Mouse (Mus musculus) lung, postnatal 0 days (tissue): ENCODE results near the gene Rora. TPM values are rescaled to one million over a fixed set of nuclear protein-coding genes. Genes with fewer than 3 reads are reported as not detected.
A peak's percentile ranks its signal among the peaks of the same experiment; 100 is the strongest.

Source experiments
- ATAC-seq: fragments of 200-750 bp; cut with Nextera tagmentation; 2 replicates; pipeline ENCODE4 v1.8.0; 2017; ENCODE audit warnings: moderate library complexity
- DNase-seq: peaks from one replicate; pipeline ENCODE4 v3.0.0-alpha.2; 2016; ENCODE audit warnings: low spot score
- H3K27ac ChIP-seq: fragments of 300-500 bp; sonication (generic); 2 replicates; pipeline ENCODE4 v1.5.1; 2014; ENCODE audit warnings: antibody characterized with exemption, mild to moderate bottlenecking, low read length, mixed read lengths
- H3K27me3 ChIP-seq: fragments of 300-500 bp; sonication (generic); replicated peaks from 2 replicates; pipeline ENCODE4 v1.6.1; 2014; ENCODE audit warnings: low read length, mixed read lengths; ENCODE audit not compliant: insufficient read depth
- H3K36me3 ChIP-seq: fragments of 300-500 bp; sonication (generic); 2 replicates; pipeline ENCODE4 v1.6.1; 2014; ENCODE audit warnings: low read length, mixed read lengths; ENCODE audit not compliant: insufficient read depth
- H3K4me1 ChIP-seq: fragments of 300-500 bp; sonication (generic); 2 replicates; pipeline ENCODE4 v1.6.1; 2014; ENCODE audit warnings: antibody characterized with exemption, low read depth, low read length, mixed read lengths; ENCODE audit not compliant: insufficient read depth
- H3K4me2 ChIP-seq: fragments of 300-500 bp; sonication (generic); replicated peaks from 2 replicates; pipeline ENCODE4 v1.6.1; 2014; ENCODE audit warnings: low read depth, mild to moderate bottlenecking, low read length, moderate library complexity, mixed read lengths
- H3K4me3 ChIP-seq: fragments of 300-500 bp; sonication (generic); 2 replicates; pipeline ENCODE4 v1.5.1; 2014; ENCODE audit warnings: low read depth, low read length
- H3K9ac ChIP-seq: fragments of 300-500 bp; sonication (generic); replicated peaks from 2 replicates; pipeline ENCODE4 v1.6.1; 2014; ENCODE audit warnings: low read depth, mild to moderate bottlenecking
- H3K9me3 ChIP-seq: fragments of 300-500 bp; sonication (generic); 2 replicates; pipeline ENCODE4 v1.6.1; 2016; ENCODE audit warnings: low read length, mixed read lengths
- CTCF ChIP-seq: IDR thresholded peaks from 2 replicates; pipeline ENCODE4 v1.5.1; 2016; ENCODE audit warnings: antibody characterized with exemption, mild to moderate bottlenecking
- EP300 ChIP-seq: IDR thresholded peaks from 2 replicates; pipeline ENCODE4 v1.6.1; 2016; ENCODE audit warnings: antibody characterized with exemption, mild to moderate bottlenecking, control low read depth
- WGBS: fragments of 180-500 bp; shearing (Covaris S2); extraction: QIAGEN DNeasy Blood & Tissue Kit; methylation state at CpG from one replicate; pipeline ENCODE4 v1.1.7; 2014; 5-methylcytosine and 5-hydroxymethylcytosine counted together
- polyA plus RNA-seq: library from polyadenylated mRNA; unstranded; fragments of >200 nt; fragmentation: Nextera tagmentation; extraction: Ambion mirVana; gene quantifications from 2 replicates; pipeline ENCODE4 v1.2.1, GENCODE M21; 2015

Gene Rora
- polyA plus RNA-seq, 1 experiment from 2014 or later: 18.8 TPM

DNA sequence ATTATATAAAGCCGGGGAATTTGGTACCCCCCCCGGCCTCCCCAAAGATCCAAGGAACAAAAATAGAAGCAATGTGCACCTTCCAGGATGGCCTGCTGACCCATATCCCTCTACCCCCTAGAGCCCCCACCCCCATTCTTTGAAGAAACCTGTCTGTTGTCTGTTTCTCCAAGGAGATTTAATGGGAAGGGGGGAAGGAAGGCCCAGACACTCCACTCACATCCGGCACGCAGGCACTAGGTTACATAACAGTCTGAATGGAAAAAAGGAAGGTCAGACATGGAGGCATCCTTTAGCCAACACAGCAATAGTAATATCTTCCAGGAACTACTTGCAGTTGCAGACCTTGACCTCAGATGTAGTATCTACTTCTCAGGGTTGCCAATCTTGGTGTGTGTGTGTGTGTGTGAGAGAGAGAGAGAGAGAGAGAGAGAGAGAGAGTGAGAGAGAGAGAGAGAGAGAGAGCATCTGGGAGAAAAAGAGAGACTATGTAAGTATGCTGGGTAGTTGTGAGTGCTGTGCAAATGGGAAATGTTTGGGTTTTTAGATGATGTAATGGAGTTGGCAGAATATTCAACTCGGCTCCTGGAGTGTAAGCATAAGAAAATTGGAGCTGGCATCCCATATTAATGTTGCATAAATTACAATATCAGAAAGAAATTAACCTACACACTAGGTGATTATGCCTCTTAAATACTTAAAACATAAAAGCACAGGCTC lies 2.6 kb downstream of the Rora start:
- DNase-seq: peak; percentile 35
- Histone ChIP-seq H3K9me3 (no peaks in the 10 kb centered on the region), H3K4me1 (peaks cover 5% of the 10 kb centered on the region; the same call in 1 of the 2 replicates), H3K27ac (no peak overlapping the region), H3K4me2 (no peak overlapping the region), H3K4me3 (no peak overlapping the region), H3K9ac (no peak overlapping the region), H3K36me3 (no peaks in the 10 kb centered on the region), H3K27me3 (no peaks in the 10 kb centered on the region)
- 33% methylated on average over 5 of the region's 5 CpGs for WGBS
- ATAC-seq: no peak
- TF ChIP-seq CTCF: no peak
- TF ChIP-seq EP300: no peak

DNA sequence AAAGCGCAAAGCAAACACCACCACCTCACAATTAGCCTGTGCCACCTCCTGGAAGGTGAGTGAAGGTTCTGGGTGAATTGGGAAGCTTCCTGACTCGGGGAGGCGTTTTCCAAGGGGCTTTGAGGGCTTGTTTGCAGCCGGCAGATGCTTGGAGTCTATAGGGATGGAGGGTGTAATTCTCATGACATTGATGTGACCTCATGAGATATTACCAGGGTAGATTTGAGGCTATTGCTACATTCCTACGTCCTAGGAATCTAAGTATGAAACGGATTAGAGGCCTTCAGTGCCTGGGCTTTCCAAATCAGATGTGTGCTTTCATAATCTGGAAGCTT lies 3.2 kb downstream of the Rora start:
- no peak overlapping the region for H3K9ac ChIP-seq
- no peak for DNase-seq
- 54% methylated on average over 6 of the region's 6 CpGs for WGBS
- no peak overlapping the region for H3K4me2 ChIP-seq
- H3K4me1 ChIP-seq: peaks cover 5% of the 10 kb centered on the region; the same call in 1 of the 2 replicates
- no peak overlapping the region for H3K27ac ChIP-seq
- no peak overlapping the region for H3K4me3 ChIP-seq
- no peaks in the 10 kb centered on the region for H3K9me3 ChIP-seq
- no peaks in the 10 kb centered on the region for H3K27me3 ChIP-seq
- TF ChIP-seq CTCF: no peak
- TF ChIP-seq EP300: no peak
- H3K36me3 ChIP-seq: no peaks in the 10 kb centered on the region
- ATAC-seq: no peak

DNA sequence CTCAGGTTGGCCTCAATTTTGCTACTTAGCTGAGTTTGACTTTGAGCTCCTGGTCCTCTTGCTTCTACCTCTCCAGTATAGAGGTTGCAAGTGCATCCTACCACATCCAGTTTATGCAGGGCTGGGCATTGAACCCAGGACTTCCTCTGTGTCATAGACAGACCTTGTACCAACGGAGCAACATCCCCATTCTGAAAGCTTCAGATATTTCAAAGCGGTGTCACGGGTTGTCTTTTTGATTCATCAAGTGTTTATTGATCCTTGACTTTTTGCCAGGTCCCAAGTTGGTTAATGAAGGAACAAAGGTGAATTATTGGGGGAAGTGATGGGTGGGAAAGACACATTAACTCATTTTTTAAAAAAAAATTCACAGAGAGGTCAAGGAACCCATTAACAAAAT lies 17.1 kb downstream of the Rora start:
- DNase-seq (no peak), ATAC-seq (no peak)
- Histone ChIP-seq H3K9ac (no peak overlapping the region), H3K4me1 (no peaks in the 10 kb centered on the region), H3K36me3 (no peaks in the 10 kb centered on the region), H3K9me3 (no peaks in the 10 kb centered on the region), H3K4me3 (no peak overlapping the region), H3K27ac (no peak overlapping the region), H3K27me3 (no peaks in the 10 kb centered on the region), H3K4me2 (no peak overlapping the region)
- TF ChIP-seq CTCF: no peak
- TF ChIP-seq EP300: no peak
- WGBS: 76% methylated on average over 3 of the region's 3 CpGs

DNA sequence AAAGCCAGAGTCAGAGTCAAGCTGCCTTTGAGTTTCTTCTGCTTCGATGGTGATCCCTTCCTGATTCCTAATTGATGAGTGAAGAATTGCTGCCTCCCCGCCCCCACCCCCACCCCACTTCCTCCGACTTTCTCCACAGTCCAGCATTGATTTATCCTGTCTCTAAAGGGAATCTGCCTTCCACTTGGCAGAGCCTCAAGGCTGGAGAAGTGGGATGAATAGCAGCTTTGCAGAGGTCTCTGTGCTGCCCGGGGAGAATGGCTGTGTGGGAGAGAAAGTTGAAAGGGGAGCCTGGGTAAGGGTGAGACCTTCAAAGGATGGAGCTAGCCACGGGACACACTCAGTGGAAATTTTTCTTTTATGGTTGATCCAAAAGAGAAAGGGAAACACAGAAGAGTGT lies 18.9 kb downstream of the Rora start:
- ATAC-seq: no peak
- H3K4me1 ChIP-seq: no peaks in the 10 kb centered on the region
- no peaks in the 10 kb centered on the region for H3K27me3 ChIP-seq
- H3K9ac ChIP-seq: no peak overlapping the region
- 40% methylated on average over 5 of the region's 5 CpGs for WGBS
- no peak overlapping the region for H3K4me3 ChIP-seq
- no peaks in the 10 kb centered on the region for H3K36me3 ChIP-seq
- DNase-seq: no peak
- H3K4me2 ChIP-seq: no peak overlapping the region
- H3K9me3 ChIP-seq: no peaks in the 10 kb centered on the region
- H3K27ac ChIP-seq: no peak overlapping the region
- TF ChIP-seq CTCF: no peak
- TF ChIP-seq EP300: no peak

DNA sequence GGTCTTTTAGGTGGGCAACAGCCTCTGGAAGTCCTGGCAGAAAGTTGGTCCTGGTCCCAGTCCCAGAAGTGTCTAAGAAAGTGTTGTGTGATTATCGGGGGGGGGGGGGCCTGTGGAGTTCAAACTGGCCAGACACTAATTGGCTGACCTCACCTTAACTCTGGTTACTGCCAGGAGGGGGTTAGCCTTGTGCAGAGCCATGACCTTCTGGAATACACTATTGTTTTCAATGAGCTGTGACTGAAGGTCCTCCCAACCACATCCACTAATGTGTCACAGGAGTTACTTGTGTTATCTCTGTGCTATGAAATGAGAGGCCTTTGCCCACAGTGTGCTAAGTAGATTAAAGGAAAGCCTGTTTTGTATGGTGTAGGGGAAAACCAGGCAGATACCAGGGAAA lies 19.6 kb downstream of the Rora start:
- Histone ChIP-seq H3K9me3 (no peaks in the 10 kb centered on the region), H3K4me1 (no peaks in the 10 kb centered on the region), H3K27ac (no peak overlapping the region), H3K27me3 (no peaks in the 10 kb centered on the region), H3K4me2 (no peak overlapping the region), H3K9ac (no peak overlapping the region), H3K4me3 (no peak overlapping the region), H3K36me3 (no peaks in the 10 kb centered on the region)
- no peak for TF ChIP-seq EP300
- TF ChIP-seq CTCF: no peak
- no peak for DNase-seq
- WGBS: 47% methylated on average over 1 of the region's 1 CpGs
- ATAC-seq: no peak

DNA sequence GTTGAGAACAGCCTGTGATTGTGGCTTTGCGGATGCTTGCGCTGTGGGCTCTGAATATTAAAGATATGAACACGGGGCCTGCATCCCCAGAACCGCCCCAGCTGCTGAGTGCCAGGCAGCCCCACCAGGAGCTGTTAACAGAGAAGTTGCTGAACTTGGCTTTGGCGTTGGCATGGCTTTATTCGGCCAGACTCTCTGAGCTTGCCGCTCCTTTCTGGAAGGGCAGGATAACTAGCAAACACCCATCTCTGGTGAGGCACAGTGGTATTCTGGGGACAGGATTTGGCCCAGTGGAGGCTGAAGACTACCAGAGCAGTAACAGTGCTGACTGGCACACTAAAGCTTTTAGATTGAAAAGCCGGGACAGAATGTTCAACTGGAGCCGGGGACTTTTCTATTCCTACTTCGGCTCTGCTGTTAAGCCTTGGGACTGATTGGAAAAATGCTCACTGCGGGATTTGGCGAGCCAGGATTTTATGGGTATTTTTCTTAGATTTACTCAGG lies 26.3 kb downstream of the Rora start:
- no peak for DNase-seq
- Histone ChIP-seq H3K4me3 (no peak overlapping the region), H3K36me3 (no peaks in the 10 kb centered on the region), H3K9me3 (no peaks in the 10 kb centered on the region), H3K4me2 (no peak overlapping the region), H3K27me3 (no peaks in the 10 kb centered on the region), H3K4me1 (no peaks in the 10 kb centered on the region), H3K27ac (no peak overlapping the region), H3K9ac (no peak overlapping the region)
- TF ChIP-seq CTCF (no peak), EP300 (no peak)
- WGBS: 89% methylated on average over 12 of the region's 12 CpGs
- ATAC-seq: no peak
